Mouse (Mus musculus) retina, adult 2 months (tissue): ENCODE results near the gene Tmem258.
A peak's percentile ranks its signal among the peaks of the same experiment; 100 is the strongest.
"Not testable (repeated sequence)": the region's sequence is repeated elsewhere in the genome, so short reads cannot be mapped to it uniquely, and the experiment has no call there.

Experiments used
- DNase-seq: peaks from one replicate; pipeline ENCODE4 v3.0.0-alpha.2; 2012; ENCODE audit warnings: low read depth, low spot score

Gene Tmem258

GRCm38 (mm10) chr19:10203848-10204615 is at the start of gene Tmem258, which contains the start of gene Fen1:
Gene Tmem258 (plus strand): TSS chr19:10204014.
Gene Fen1 (minus strand): TSS chr19:10204169.
- DNase-seq, result peak; percentile 83

GRCm38 (mm10) chr19:10157725-10158124 is 46.1 kb upstream of the Tmem258 start:
- DNase-seq, result no peak

- DNase-seq, result no peak
These were observed 39.9 kb upstream of the Tmem258 start for GRCm38 (mm10) chr19:10163896-10164295.

- not testable (repeated sequence) for DNase-seq
These were observed 37.9 kb upstream of the Tmem258 start for GRCm38 (mm10) chr19:10165928-10166327.

GRCm38 (mm10) chr19:10167112-10167511 is 36.7 kb upstream of the Tmem258 start:
- no peak for DNase-seq

GRCm38 (mm10) chr19:10167951-10168350 is 35.9 kb upstream of the Tmem258 start:
- no peak for DNase-seq

GRCm38 (mm10) chr19:10168441-10168840 is 35.4 kb upstream of the Tmem258 start:
- no peak for DNase-seq

- DNase-seq, result no peak
These were observed 34.6 kb upstream of the Tmem258 start for GRCm38 (mm10) chr19:10169179-10169578.

- not testable (repeated sequence) for DNase-seq
These were observed 34.0 kb upstream of the Tmem258 start for GRCm38 (mm10) chr19:10169692-10170330.

- DNase-seq, result no peak
These were observed 33.3 kb upstream of the Tmem258 start for GRCm38 (mm10) chr19:10170466-10170865.

- no peak for DNase-seq
These were observed 32.5 kb upstream of the Tmem258 start for GRCm38 (mm10) chr19:10171359-10171758.

GRCm38 (mm10) chr19:10171846-10172245 is 32.0 kb upstream of the Tmem258 start:
- DNase-seq, result no peak

GRCm38 (mm10) chr19:10173116-10173718 is 30.6 kb upstream of the Tmem258 start:
- no peak for DNase-seq

GRCm38 (mm10) chr19:10173844-10174539 is 29.8 kb upstream of the Tmem258 start:
- no peak for DNase-seq

- no peak for DNase-seq
These were observed 28.9 kb upstream of the Tmem258 start for GRCm38 (mm10) chr19:10174956-10175355.

- DNase-seq, result no peak
These were observed 27.3 kb upstream of the Tmem258 start for GRCm38 (mm10) chr19:10176477-10176876.

- DNase-seq, result no peak
These were observed 26.9 kb upstream of the Tmem258 start for GRCm38 (mm10) chr19:10176941-10177372.

- DNase-seq, result no peak
These were observed 22.6 kb upstream of the Tmem258 start for GRCm38 (mm10) chr19:10181225-10181624.

GRCm38 (mm10) chr19:10182142-10182541 is 21.7 kb upstream of the Tmem258 start:
- no peak for DNase-seq

- peak; percentile 70 for DNase-seq
These were observed 21.0 kb upstream of the Tmem258 start, which contains the start of gene Fads1 for GRCm38 (mm10) chr19:10182670-10183298. Gene Fads1 (plus strand): TSS chr19:10182888.

GRCm38 (mm10) chr19:10183299-10183983 is 20.4 kb upstream of the Tmem258 start:
- no peak for DNase-seq
